Mouse (Mus musculus) C2C12 (cell line): Measurements from ENCODE around the gene Itih3.

ENCODE experiments used
- CTCF ChIP-seq: IDR thresholded peaks from one replicate; pipeline ENCODE4 v1.5.1; 2011; ENCODE audit not compliant: control insufficient read depth, insufficient read depth, insufficient read length
- MAX ChIP-seq: IDR thresholded peaks from one replicate; pipeline ENCODE4 v1.6.1; 2011; ENCODE audit warnings: mild to moderate bottlenecking, control low read depth

DNA sequence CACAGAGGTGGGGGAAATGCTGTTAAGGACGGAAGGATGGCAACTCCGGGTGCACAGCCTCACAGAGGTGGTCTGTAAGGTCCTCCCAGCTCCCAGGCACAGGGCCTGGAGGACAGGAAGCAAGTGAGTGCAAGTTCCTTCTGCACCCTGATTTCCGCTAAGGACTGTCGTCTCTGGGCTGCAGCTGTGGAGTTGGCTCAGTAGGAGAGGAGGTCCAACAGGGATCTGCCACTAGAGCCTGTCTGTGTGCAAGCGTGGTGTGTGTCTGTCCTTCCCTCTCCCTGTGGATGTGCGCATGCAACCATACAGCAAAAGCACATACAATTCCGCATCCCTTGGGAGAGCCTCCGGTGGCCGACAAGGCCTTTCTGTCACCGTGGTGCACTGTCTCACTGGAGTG lies 47.1 kb downstream of the Itih3 start:
- TF ChIP-seq MAX (no peak), CTCF (no peak)
